Mouse (Mus musculus): ENCODE data around the gene Zfp296.

- no peak for TF ChIP-seq HCFC1 (IDR thresholded peaks at IDR 0.05; ENCODE audit: borderline replicate concordance, insufficient read depth, low read length)
- no peak for TF ChIP-seq ZC3H11A (IDR thresholded peaks at IDR 0.05; ENCODE audit: borderline replicate concordance, low read depth, low read length)
- no peak for TF ChIP-seq CHD2 (IDR thresholded peaks at IDR 0.05; ENCODE audit: low read depth, low read length)
These were observed 16.4 kb upstream of the Zfp296 start for GRCm38 (mm10) chr7:19560491-19561260.
